ENCODE assay signal across 8 mouse cellular contexts in the genomic region with DNA sequence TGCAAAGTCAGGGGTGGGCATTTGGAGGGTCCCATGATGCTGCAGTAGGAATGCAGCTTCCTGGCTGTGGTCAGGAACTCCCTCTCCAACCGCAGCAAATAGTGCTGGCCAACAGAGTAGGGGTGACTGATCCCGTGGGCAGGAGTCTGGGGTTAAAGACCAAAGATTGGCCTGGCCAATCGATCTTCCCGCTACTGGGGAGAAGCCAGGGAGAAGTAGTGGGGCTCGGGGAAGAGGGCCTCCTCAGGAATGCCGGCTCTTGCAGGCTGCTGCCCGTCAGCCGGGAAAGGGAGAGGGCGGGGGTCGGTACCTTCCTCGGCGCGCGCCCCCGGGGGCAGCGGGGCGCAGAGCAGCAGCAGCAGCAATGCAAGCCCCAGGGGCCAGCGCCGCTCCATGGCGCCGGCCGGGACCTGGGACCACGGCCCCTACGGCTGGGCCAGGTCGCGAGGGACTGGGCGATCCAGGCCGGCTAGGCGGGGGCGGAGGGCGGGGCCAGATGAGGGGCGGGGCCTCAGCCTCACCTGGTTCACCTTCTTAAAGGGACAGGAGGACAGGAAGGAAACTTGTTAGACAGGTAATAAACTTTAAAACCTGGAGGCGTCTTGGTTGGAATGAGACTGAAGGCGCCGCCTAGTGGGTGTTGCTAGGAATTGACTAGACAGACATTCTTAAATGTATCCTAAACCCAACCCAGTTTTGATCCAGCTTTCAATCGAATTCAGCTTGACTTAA. TPM values are rescaled to one million over a fixed set of nuclear protein-coding genes. Genes with fewer than 3 reads are reported as not detected.
DNase-seq lines count a peak whose midpoint lies in the region; ATAC-seq and TF ChIP-seq lines count a peak whose summit lies in the region.

A gene (minus strand): TSS at position 453 of the 732 bp plus-strand sequence.

- ATAC-seq in forebrain, embryonic 12.5 days (ENCODE audit: low FRiP score): peak; percentile 76
- peak; percentile 75 for ATAC-seq in liver, embryonic 12.5 days

- H3K4me1 ChIP-seq in forebrain, embryonic 12.5 days: peaks cover 17% of the 10 kb centered on the region
- peaks cover 19% of the 10 kb centered on the region for H3K4me1 ChIP-seq in liver, embryonic 12.5 days

- peak within 1 kb of the TSS; percentile 50 for H3K4me3 ChIP-seq in forebrain, embryonic 12.5 days (replicated peaks)
- peak within 1 kb of the TSS; percentile 52 for H3K4me3 ChIP-seq in liver, embryonic 12.5 days
- peak within 1 kb of the TSS; percentile 22 for H3K4me3 ChIP-seq in myocyte

- H3K27ac ChIP-seq in forebrain, embryonic 12.5 days: no peak within 1 kb of the TSS
- peak within 1 kb of the TSS; percentile 75 for H3K27ac ChIP-seq in liver, embryonic 12.5 days

- peak within 1 kb of the TSS; percentile 95 for H3K4me2 ChIP-seq in forebrain, embryonic 12.5 days
- H3K4me2 ChIP-seq in liver, embryonic 12.5 days: peak within 1 kb of the TSS; percentile 83
- H3K4me2 ChIP-seq in myocyte (ENCODE audit: low read depth): peak within 1 kb of the TSS; percentile 83

- no peaks in the 10 kb centered on the region for H3K79me2 ChIP-seq in myocyte (ENCODE audit: control insufficient read depth, insufficient read depth)

- no peaks in the 10 kb centered on the region for H3K9me3 ChIP-seq in forebrain, embryonic 12.5 days
- no peaks in the 10 kb centered on the region for H3K9me3 ChIP-seq in liver, embryonic 12.5 days (replicated peaks)

- H3K36me3 ChIP-seq in forebrain, embryonic 12.5 days (replicated peaks): no peaks in the 10 kb centered on the region
- no peaks in the 10 kb centered on the region for H3K36me3 ChIP-seq in liver, embryonic 12.5 days
- H3K36me3 ChIP-seq in myocyte (ENCODE audit: control insufficient read depth, insufficient read depth): no peaks in the 10 kb centered on the region

- H3ac ChIP-seq in myocyte (ENCODE audit: control insufficient read depth, insufficient read length): peak within 1 kb of the TSS; percentile 17

- WGBS in forebrain, embryonic 12.5 days: under 1% methylated on average over 34 of the region's 36 CpGs
- 4% methylated on average over 35 of the region's 36 CpGs for WGBS in liver, embryonic 12.5 days (ENCODE audit: insufficient replicate concordance)

- H3K27me3 ChIP-seq in forebrain, embryonic 12.5 days: peaks cover 28% of the 10 kb centered on the region
- peaks cover 14% of the 10 kb centered on the region; the same call in 1 of the 2 replicates for H3K27me3 ChIP-seq in liver, embryonic 12.5 days (replicated peaks)
- H3K27me3 ChIP-seq in myocyte (ENCODE audit: control insufficient read depth, insufficient read depth, insufficient read length): no peaks in the 10 kb centered on the region

- peak within 1 kb of the TSS; percentile 50 for H3K9ac ChIP-seq in forebrain, embryonic 12.5 days
- peak within 1 kb of the TSS; percentile 53 for H3K9ac ChIP-seq in liver, embryonic 12.5 days

- no peak for DNase-seq in urinary bladder, adult 2 months (ENCODE audit: low spot score)
- DNase-seq in urinary bladder, postnatal 4 days (ENCODE audit: low spot score in 2 of 2): no peak
- DNase-seq in c-Kit-positive CD71-positive TER-119-negative erythroid progenitor cells, embryonic 14.5 days (ENCODE audit: low read depth): peak; percentile 45
- DNase-seq in induced T-regulatory cell, adult 2 months (ENCODE audit: low read depth): peak; percentile 81
- peak; percentile 88 for DNase-seq in thymus, postnatal 4 days

- no peak for TF ChIP-seq POLR2A in myocyte (IDR thresholded peaks at IDR 0.05; ENCODE audit: insufficient read length, low read depth)

TF ChIP-seq in myocyte, 11 proteins besides CTCF, POLR2A, EP300 and RAD21:
- TF ChIP-seq CEBPB (IDR thresholded peaks at IDR 0.05; ENCODE audit: insufficient read depth, poor library complexity, severe bottlenecking): no peak
- TF ChIP-seq MAX (IDR thresholded peaks at IDR 0.05; ENCODE audit: low read depth): no peak
- TF ChIP-seq USF1 (IDR thresholded peaks at IDR 0.05; ENCODE audit: low read depth): no peak
- TF ChIP-seq MYOD1 (IDR thresholded peaks at IDR 0.05; ENCODE audit: control insufficient read depth in 1 of 3, insufficient read length in 2 of 3, low read depth in 2 of 3): no peak
- TF ChIP-seq REST (IDR thresholded peaks at IDR 0.05; ENCODE audit: insufficient read depth, insufficient read length): no peak
- no peak for TF ChIP-seq SRF (IDR thresholded peaks at IDR 0.05; ENCODE audit: control insufficient read depth, insufficient read length, low read depth)
- TF ChIP-seq POLR2AphosphoS2 (IDR thresholded peaks at IDR 0.05; ENCODE audit: insufficient read length, low read depth): no peak
- TF ChIP-seq TCF12 (IDR thresholded peaks at IDR 0.05; ENCODE audit: insufficient read depth, poor library complexity, severe bottlenecking): no peak
- TF ChIP-seq MYOG (IDR thresholded peaks at IDR 0.05; ENCODE audit: control insufficient read depth in 1 of 3, insufficient read depth in 1 of 3, insufficient read length in 2 of 3, low read depth in 2 of 3): no peak
- TF ChIP-seq E2F4 (IDR thresholded peaks at IDR 0.05; ENCODE audit: insufficient read depth): no peak
- TF ChIP-seq TCF3 (IDR thresholded peaks at IDR 0.05; ENCODE audit: insufficient read length, low read depth): no peak

RNA-seq across cellular contexts. Expression of the gene that starts here (rescaled TPM):
- 27.6 and 33.6 TPM in 2 replicates for polyA plus RNA-seq in urinary bladder, adult 2 months (2012; rRNA removed)
- 0.69 and 1.4 TPM in 2 replicates for polyA plus RNA-seq in forebrain, embryonic 12.5 days (2016; fragmentation: Nextera tagmentation; extraction: Ambion mirVana)
- 2.6 and 3.4 TPM in 2 replicates for polyA plus RNA-seq in liver, embryonic 12.5 days (2016; fragmentation: Nextera tagmentation; extraction: Ambion mirVana)
- 6.3 TPM for polyA plus RNA-seq in myocyte (2012; fragmentation: generic; extraction: Trizol)

Comparison
In these comparisons a context has a peak if more than half of its experiments do, and no peak if none do; other contexts are left out.
1. DNase-seq: peak in c-Kit-positive CD71-positive TER-119-negative erythroid progenitor cells, embryonic 14.5 days (single experiment), induced T-regulatory cell, adult 2 months (single experiment) and thymus, postnatal 4 days (single experiment); none in urinary bladder, adult 2 months (single experiment) and urinary bladder, postnatal 4 days (0 of 2).
2. Peak in every context shown above with its lines, with median percentiles within 50 percentile points of each other: H3K4me2 ChIP-seq and H3K4me3 ChIP-seq.